Mouse (Mus musculus) neural tube, embryonic 14.5 days (tissue): Measurements from ENCODE around the gene Nr1d2. TPM values are rescaled to one million over a fixed set of nuclear protein-coding genes. Genes with fewer than 3 reads are reported as not detected.
A peak's percentile ranks its signal among the peaks of the same experiment; 100 is the strongest.
"Not testable (repeated sequence)": the region's sequence is repeated elsewhere in the genome, so short reads cannot be mapped to it uniquely, and the experiment has no call there.

ENCODE experiments used
- ATAC-seq: fragments of 200-750 bp; cut with Nextera tagmentation; 2 replicates; pipeline ENCODE4 v1.8.0; 2017; ENCODE audit warnings: low read depth, mild to moderate bottlenecking, moderate TSS enrichment, moderate library complexity
- H3K27ac ChIP-seq: fragments of 300-500 bp; sonication (generic); 2 replicates; pipeline ENCODE4 v1.5.1; 2014; ENCODE audit warnings: low read depth, mild to moderate bottlenecking, control low read depth, low read length, moderate library complexity, mixed read lengths
- H3K27me3 ChIP-seq: fragments of 300-500 bp; sonication (generic); 2 replicates; pipeline ENCODE4 v1.6.1; 2014; ENCODE audit warnings: low read length; ENCODE audit not compliant: control insufficient read depth, insufficient read depth
- H3K36me3 ChIP-seq: fragments of 300-500 bp; sonication (generic); 2 replicates; pipeline ENCODE4 v1.6.1; 2014; ENCODE audit warnings: low read length, mixed read lengths; ENCODE audit not compliant: control insufficient read depth, insufficient read depth
- H3K4me1 ChIP-seq: fragments of 300-500 bp; sonication (generic); 2 replicates; pipeline ENCODE4 v1.6.1; 2014; ENCODE audit warnings: low read length; ENCODE audit not compliant: control insufficient read depth, insufficient read depth
- H3K4me2 ChIP-seq: fragments of 300-500 bp; sonication (generic); 2 replicates; pipeline ENCODE4 v1.6.1; 2014; ENCODE audit warnings: mild to moderate bottlenecking, low read depth, low read length, control low read depth
- H3K4me3 ChIP-seq: fragments of 300-500 bp; sonication (generic); 2 replicates; pipeline ENCODE4 v1.5.1; 2014; ENCODE audit warnings: low read depth, low read length, control low read depth, mixed read lengths
- H3K9ac ChIP-seq: fragments of 300-500 bp; sonication (generic); replicated peaks from 2 replicates; pipeline ENCODE4 v1.6.1; 2014; ENCODE audit warnings: low read depth, mild to moderate bottlenecking, control low read depth, low read length, mixed read lengths
- H3K9me3 ChIP-seq: fragments of 300-500 bp; sonication (generic); 2 replicates; pipeline ENCODE4 v1.6.1; 2016; ENCODE audit warnings: low read length; ENCODE audit not compliant: control insufficient read depth
- WGBS: fragments of 180-500 bp; shearing (Covaris S2); extraction: QIAGEN DNeasy Blood & Tissue Kit; methylation state at CpG from one replicate; pipeline ENCODE4 v1.1.7; 2014; 5-methylcytosine and 5-hydroxymethylcytosine counted together
- polyA plus RNA-seq: library from polyadenylated mRNA; unstranded; fragments of >200 nt; fragmentation: Nextera tagmentation; extraction: Ambion mirVana; gene quantifications from 2 replicates; pipeline ENCODE4 v1.2.1, GENCODE M21; 2014

Gene Nr1d2
- polyA plus RNA-seq, 1 experiment from 2014 or later = 9.1 TPM

DNA sequence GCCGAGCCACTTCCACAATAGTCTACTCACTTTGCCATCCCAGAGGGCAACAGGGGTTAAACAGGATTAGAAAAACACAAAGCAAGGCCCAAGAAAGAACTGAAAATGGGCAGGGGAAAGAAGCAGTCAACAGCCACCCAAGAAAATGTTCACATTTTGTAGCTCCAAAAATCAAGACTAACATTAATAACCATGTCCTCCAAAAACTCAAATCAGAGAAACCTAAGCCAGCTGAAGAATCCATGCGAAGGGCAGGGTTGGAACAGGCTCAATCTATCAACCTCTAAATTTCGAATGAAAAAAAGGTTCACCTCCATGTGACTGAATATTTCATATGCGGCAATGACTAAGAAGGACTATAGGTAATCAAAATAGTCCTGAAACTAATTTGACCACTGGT lies 1.5 kb downstream of the Nr1d2 start:
- H3K4me1 ChIP-seq = no peaks in the 10 kb centered on the region
- no peaks in the 10 kb centered on the region for H3K27me3 ChIP-seq
- H3K4me3 ChIP-seq = no peak overlapping the region
- H3K27ac ChIP-seq = no peak overlapping the region
- peak overlapping the region; percentile 53 for H3K4me2 ChIP-seq
- H3K9ac ChIP-seq = no peak overlapping the region
- ATAC-seq = no peak
- no peaks in the 10 kb centered on the region for H3K36me3 ChIP-seq
- no peaks in the 10 kb centered on the region for H3K9me3 ChIP-seq
- 70% methylated on average over 4 of the region's 4 CpGs for WGBS

DNA sequence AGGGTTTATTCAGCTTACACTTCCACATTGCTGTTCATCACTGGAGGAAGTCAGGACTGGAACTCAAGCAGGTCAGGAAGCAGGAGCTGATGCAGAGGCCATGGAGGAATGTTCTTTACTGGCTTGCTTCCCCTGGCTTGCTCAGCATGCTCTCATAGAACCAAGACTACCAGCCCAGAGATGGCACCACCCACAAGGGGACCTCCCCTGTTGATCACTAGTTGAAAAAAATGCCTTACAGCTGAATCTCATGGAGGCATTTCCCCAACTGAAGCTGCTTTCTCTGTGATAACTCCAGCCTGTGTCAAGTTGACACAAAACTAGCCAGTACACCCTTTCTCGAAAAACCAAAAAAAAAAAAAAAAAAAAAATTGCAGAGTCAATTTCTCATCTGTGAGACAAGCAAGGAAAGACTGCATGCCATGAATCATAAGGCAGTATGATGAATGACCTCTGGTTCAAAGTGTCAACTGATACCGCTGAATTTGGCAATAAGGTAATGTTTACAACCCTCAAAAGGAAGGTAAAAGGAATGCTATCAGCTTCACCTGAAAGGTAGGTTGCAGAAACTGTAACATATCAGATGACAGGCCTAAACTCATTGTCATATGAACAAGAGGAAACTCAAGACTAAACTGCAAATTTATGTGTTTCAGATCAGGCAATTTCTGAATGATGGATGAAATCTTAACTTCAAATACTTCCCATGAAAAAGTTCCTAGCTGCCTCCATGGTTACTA lies 2.3 kb downstream of the Nr1d2 start:
- H3K4me3 ChIP-seq, H3K36me3 ChIP-seq, H3K9ac ChIP-seq, H3K27me3 ChIP-seq, H3K27ac ChIP-seq, H3K4me1 ChIP-seq, ATAC-seq, H3K4me2 ChIP-seq, H3K9me3 ChIP-seq: not testable (repeated sequence)
- 98% methylated on average over 2 of the region's 2 CpGs for WGBS

DNA sequence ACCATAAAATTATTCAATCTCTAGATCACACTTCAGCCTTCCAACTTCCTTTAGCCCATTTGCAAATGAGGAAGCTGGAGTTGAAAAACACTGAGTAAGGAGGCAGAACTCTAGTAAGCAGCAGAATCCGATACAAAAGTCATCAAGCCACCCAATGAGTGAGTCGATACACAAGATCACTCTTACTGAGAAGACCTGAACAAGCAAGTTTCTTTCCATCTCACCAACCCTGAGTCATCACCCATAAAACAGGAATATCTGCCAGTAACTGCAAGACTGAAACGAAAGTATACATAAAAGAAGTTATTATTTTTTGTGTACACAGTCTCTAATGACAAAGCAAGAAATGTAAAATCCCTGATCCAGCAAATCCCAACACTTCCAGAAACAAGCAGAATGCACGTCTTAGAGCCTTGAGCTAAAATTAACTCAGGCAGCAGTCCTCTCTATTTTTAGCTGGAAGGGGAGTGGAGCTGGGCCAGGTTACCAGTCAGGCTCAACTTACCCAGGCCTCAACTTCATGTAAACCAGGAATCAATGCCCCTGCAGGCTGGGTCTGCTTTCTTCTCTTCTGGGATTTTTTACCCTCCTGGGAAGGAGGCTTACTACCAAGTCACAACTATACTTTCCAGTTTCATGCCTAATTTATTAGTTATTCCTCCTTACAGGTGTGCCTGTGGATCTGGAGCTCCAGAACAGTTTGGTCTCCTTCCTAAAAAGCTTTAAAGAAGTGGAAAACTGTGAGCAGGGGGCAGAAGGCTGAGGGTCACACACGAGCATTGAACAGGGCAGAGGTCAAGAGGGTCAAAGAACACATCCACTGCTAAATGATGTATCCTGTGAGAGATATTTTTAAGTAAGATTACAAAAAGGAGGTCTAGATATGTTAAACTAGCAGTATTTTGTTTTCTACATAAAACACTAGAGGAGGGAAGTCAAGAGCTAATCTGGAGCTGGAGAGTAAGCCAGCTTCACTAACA lies 4.7 kb downstream of the Nr1d2 start:
- Histone ChIP-seq H3K27me3 (no peaks in the 10 kb centered on the region), H3K27ac (no peak overlapping the region), H3K36me3 (no peaks in the 10 kb centered on the region), H3K9me3 (no peaks in the 10 kb centered on the region), H3K4me2 (no peak overlapping the region), H3K4me1 (no peaks in the 10 kb centered on the region), H3K9ac (no peak overlapping the region), H3K4me3 (no peak overlapping the region)
- no peak for ATAC-seq
- WGBS = 76% methylated on average over 5 of the region's 5 CpGs

DNA sequence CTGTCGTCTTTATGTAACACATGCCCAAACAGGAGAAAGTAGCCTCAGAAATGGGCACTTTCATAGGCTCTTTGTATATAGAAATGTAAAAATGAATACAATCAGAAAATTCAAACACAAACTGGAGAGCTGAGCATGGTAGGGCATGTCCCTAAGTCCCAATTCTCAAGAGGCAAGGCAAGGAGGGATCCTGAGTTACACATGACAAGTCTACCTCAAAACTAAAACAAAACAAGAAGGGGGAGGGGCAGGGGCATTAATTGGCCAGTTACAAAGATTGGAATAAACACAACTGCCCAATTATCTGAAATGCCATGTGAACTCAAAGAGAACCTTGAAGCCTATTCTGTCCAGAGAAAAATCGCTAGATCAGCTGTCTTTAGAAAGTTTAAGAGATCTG lies 5.9 kb downstream of the Nr1d2 start:
- no peaks in the 10 kb centered on the region for H3K4me1 ChIP-seq
- H3K4me3 ChIP-seq = no peak overlapping the region
- 92% methylated on average over 2 of the region's 2 CpGs for WGBS
- H3K9me3 ChIP-seq = no peaks in the 10 kb centered on the region
- ATAC-seq = no peak
- no peaks in the 10 kb centered on the region for H3K27me3 ChIP-seq
- no peak overlapping the region for H3K4me2 ChIP-seq
- no peak overlapping the region for H3K9ac ChIP-seq
- no peaks in the 10 kb centered on the region for H3K36me3 ChIP-seq
- H3K27ac ChIP-seq = no peak overlapping the region

DNA sequence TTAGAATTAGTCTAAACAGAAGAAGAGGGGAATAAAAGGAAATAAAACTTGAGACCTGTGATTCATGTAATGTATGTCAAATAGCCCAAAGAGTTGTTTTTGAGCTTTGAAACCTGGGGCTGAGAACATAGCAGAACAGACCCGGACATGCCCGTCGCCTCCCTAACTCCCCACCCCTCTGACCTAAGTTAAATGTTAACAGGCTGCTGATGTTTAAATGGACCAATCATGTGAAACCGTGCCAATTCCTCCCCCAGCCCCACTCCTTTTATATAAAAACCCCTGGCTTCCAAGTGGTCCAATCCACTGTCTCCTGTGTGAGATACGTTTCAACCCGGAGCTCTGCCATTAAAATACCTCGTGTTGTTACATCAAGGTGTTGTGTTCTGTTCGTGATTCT lies 7.1 kb downstream of the Nr1d2 start:
- ATAC-seq, H3K9ac ChIP-seq: not testable (repeated sequence)
- WGBS = 92% methylated on average over 8 of the region's 8 CpGs

DNA sequence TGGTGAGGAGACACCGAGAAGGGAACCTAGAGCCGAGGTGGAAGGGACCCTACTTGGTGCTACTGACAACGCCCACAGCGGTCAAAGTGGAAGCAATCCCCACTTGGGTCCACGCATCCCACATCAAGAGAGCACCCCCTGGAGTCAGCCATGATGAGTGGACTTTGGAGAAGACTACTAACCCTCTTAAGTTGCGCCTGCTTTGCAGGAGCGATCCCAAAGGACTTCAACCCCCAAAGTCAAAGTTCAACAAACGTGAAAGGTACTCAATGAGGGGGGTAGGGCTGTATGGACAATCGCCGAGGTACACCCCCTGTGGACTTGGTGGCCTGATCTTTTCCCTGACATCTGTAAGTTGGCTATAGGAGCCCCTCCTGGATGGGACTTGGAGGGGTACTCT lies 9.2 kb downstream of the Nr1d2 start:
- H3K4me3 ChIP-seq, H3K4me1 ChIP-seq, ATAC-seq, H3K27ac ChIP-seq, H3K9me3 ChIP-seq, H3K27me3 ChIP-seq, H3K9ac ChIP-seq, H3K36me3 ChIP-seq, H3K4me2 ChIP-seq: not testable (repeated sequence)
- 95% methylated on average over 10 of the region's 10 CpGs for WGBS

More for the DNA sequence above, 7.1 kb downstream of the Nr1d2 start:
- H3K4me2 ChIP-seq, H3K27ac ChIP-seq, H3K36me3 ChIP-seq, H3K4me1 ChIP-seq, H3K9me3 ChIP-seq, H3K4me3 ChIP-seq, H3K27me3 ChIP-seq: not testable (repeated sequence)

DNA sequence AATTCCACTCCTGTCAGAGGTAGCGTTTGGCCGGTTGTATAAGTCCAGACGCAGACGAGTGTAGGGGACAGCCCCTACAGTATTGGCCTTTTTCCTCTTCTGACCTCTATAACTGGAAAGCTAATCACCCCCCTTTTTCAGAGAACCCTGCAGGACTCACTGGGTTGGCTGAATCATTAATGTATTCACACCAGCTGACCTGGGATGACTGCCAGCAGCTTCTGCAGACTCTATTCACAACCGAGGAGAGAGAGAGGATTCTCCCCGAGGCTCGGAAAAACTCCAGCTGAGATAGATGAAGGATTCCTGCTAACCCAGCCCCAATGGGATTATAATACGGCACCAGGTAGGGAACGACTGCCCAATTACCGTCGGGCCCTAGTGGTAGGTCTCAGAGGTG lies 12.7 kb downstream of the Nr1d2 start:
- not testable (repeated sequence) for H3K9me3 ChIP-seq, H3K4me3 ChIP-seq, H3K27me3 ChIP-seq, H3K9ac ChIP-seq, ATAC-seq, H3K4me1 ChIP-seq, H3K4me2 ChIP-seq, H3K27ac ChIP-seq, H3K36me3 ChIP-seq
- 52% methylated on average over 11 of the region's 11 CpGs for WGBS

DNA sequence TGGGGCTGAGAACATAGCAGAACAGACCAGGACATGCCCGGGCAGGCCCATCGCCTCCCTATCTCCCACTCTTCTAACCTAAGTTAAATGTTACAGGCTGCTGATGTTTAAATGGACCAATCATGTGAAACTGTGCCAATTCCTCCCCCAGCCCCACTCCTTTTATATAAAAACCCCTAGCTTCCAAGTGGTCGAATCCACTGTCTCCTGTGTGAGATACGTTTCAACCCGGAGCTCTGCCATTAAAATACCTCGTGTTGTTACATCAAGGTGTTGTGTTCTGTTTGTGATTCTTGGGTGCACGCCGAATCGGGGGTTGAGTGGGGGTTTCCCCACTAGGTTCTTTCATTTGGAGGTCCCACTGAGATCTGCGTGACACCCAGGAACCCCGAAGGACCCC lies 13.5 kb downstream of the Nr1d2 start:
- not testable (repeated sequence) for H3K36me3 ChIP-seq, H3K9me3 ChIP-seq, ATAC-seq, H3K27ac ChIP-seq, H3K4me1 ChIP-seq, H3K4me2 ChIP-seq, H3K4me3 ChIP-seq, H3K9ac ChIP-seq, H3K27me3 ChIP-seq
- WGBS = 96% methylated on average over 11 of the region's 11 CpGs

DNA sequence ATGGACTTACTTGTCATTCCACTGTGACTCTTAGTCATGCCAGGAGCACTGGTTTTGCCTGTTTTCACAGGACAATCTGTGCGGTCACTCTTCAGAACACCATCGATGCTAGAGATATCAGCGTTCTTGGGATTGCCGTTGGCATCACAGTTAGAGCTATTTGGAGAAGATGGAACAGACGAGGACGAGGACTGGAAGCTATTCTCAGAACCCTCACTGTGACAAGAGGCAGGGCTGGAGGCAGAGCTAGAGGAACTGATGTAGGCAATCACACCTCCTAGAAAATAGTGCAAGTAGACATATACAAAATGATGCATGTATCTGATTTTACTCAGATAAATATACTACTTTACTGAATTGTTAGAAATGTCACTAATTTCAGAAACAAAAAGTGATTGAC lies 16.9 kb downstream of the Nr1d2 start:
- Histone ChIP-seq H3K4me2 (no peak overlapping the region), H3K36me3 (no peaks in the 10 kb centered on the region), H3K9ac (no peak overlapping the region), H3K9me3 (no peaks in the 10 kb centered on the region), H3K27me3 (no peaks in the 10 kb centered on the region), H3K4me3 (no peak overlapping the region), H3K4me1 (no peaks in the 10 kb centered on the region), H3K27ac (no peak overlapping the region)
- WGBS = 96% methylated on average over 6 of the region's 6 CpGs
- no peak for ATAC-seq
